Mouse (Mus musculus) neural tube, embryonic 10.5 days (tissue): Measurements from ENCODE around the gene Zmynd8.

ENCODE experiments used
- DNase-seq: peaks from one replicate; pipeline ENCODE4 v3.0.0-alpha.2; 2017; ENCODE audit warnings: low spot score; ENCODE audit errors: extremely low spot score

The Zmynd8 gene

DNA sequence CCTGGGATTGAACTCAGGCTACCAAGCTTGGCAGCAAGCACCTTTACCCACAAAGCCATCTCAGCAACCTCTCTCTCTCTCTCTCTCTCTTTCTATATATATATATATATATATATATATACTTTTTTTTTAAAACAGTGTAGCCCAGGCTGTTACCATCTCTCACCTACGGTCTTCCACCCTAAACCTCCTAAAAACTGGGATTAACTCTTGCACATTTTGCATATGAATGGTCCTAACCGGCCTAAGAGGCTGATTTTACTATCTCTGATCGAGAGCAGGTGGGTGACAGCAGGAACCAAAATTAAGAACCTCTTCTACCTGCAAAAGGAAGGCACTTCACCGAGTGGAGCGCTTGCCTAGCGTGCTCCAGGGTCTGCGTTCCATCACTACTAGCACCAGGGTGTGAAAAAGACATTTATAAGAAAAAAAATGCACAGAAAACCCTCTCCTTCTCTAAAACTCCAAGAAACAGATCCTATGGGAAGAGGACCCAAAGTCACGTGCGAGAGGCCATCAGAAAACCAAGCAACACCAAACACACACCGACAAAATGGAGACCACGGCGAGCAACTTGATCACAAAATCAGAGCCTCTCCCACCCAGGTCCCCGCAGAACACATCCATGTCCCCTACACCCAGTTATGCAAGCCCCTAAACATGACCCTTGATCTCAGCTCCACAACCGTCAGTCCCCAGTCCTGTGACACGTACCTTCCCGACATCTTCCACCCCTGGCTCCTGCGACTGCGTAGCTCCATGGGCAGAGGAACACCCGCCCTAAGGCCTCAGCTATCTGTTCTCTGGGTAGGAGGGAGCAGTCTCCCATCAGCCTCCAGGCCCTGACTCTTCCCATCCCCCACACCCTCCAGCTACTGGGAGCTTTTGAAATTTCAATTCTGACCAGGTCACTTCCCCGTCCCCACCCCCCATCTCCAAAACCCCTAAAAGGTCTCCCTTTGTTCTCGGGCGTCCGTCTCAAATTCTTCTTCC is at the start of gene Zmynd8:
Gene Zmynd8, minus strand, starts transcription at position 815 of the 993 bp plus-strand sequence.
- peak; percentile 69 for DNase-seq

DNA sequence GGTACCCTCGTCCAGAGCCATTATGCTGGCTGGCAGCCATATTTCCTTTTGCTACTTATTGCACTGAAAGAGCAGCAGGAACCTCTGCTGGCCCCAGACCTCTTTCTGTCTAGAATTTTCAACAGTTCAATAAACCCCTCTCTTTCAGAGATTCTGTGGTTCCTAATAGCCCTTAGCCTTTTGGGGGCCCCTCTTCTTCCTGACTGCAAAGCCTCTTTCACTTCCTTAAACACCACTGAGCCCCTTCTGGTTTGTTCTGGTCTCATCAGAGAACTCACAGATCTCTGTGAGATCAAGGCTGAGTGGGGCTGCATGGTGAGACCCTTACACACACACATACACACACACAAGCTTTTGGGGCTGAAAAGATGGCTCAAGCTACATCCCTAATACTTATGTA is 49.2 kb upstream of the Zmynd8 start:
- DNase-seq, result no peak

DNA sequence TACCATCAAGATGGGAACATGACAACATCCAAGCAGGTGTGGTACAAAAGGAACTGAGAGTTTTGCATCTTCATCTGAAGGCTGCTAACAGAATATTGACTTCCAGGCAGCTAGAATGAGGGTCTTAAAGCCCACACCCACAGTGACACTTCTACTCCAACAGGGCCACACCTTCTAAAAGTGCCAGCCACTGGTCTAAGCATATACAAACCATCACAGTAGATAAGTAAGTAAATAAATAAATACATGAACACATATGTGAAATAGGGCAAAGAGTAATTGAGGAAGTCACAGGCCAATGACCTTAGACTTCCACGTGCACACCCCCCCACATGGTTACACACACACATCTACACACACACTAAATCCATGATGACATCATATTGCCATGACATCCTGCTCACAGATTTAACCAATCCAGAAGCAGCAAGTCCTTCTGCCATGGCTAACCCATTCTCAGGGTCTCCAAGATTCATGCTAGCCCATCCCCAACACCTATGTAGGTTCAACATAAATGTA is 47.3 kb upstream of the Zmynd8 start:
- no peak for DNase-seq

DNA sequence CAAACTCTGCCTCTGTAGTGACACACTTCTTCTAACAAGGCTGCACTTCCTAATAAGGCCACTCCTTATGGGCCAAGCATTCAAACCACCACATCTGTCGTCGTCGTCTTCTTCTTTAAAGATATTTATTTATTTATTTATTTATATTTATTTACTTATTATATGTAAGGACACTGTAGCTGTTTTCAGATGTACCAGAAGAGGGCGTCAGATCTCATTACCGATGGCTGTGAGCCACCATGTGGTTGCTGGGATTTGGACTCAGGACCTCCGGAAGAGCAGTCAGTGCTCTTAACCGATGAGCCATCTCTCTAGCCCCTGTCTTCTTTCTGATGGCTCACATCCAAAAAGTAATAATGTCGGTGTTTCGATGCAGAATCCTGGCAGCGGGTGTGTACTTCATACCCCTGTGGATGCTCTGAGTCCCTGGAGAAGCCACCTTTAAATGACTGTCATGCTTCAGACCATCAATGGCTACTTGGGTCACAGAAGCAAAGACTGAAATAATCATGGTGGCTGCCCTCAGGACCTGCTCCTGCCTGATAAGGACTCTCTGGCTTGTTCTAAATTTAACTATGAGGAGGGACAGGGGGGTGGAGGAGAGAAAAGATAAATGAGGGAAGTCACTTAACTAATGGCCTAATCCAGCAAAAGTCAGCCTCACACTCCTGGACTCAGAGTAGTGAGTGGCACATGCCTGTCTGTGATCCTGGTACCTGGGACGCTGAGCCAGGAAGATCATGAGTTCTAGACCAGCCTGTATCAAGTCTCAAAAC is 45.9 kb upstream of the Zmynd8 start:
- DNase-seq, result no peak

DNA sequence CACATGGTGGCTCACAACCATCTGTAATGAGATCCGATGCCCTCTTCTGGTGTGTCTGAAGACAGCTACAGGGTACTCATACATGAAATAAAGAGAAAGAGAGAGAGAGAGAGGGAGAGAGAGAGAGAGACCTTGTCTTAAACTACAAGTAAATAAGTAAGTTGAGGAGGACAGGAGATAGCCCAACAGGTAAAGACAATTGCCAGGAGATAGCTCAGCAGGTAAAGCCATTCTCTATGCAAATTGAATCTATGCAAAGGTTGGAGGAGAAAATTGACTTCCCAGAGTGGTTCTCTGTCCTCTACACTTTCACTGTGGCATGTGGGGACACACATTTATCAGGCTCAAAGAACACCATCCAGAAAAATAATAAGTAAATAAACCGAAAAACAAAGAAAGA is 44.3 kb upstream of the Zmynd8 start:
- DNase-seq, result no peak

DNA sequence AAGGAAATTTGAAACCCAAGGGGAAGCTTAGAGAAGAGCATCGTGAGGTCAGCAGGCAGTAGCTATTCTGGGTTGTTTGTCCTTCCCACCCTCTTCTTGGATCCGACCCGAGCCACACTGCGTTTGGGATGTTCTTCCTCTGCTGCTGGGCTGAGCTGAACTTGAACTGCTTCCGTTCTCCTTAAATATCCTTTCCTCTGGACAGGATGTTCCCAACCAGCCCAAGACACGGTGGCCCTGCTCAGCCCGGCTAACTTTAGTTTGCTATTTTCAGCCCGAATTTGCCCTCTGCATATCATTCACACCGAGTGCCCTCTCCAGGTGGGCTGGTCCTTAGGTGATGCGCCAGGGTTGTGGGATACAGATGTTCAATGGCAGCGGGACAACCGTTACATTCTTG is 37.3 kb upstream of the Zmynd8 start:
- DNase-seq, result no peak

DNA sequence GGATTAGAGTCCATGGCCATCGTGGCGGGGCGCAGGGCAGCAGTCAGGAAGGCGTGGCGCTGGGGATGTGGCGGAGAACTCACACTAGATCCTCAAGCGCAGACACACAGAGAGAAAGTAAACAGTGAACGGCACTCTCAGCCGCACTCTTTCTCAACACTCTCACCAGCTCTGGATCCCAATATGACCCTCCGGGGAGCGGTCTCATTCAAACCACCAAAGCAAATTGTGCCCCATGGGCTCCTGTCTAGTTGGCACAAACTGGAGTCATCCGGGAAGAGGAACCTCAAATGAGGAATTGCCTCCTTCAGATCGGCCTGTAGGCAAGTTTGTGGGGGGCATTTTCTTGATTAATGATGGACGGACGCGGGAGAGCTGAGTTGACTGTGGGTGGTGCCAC is 28.9 kb upstream of the Zmynd8 start:
- no peak for DNase-seq

DNA sequence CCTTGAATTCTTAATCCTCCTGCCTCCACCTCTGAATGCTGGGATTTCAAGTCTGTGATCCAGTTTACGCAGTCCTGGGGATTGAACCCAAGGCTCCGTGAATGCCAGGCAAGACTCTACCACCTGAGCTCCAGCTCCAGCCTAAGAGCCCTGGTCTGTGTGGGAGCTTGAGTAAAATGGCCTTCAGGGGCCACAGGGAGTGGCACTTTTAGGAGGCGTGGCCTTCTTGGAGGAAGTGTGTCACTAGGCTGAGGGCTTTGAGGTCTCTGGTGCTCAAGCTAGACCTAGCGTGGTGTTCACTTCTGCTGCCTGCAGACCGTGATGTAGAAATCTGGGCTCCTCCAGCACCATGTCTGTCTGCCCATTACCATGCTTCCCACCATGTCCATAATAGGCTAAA is 27.4 kb upstream of the Zmynd8 start:
- no peak for DNase-seq

DNA sequence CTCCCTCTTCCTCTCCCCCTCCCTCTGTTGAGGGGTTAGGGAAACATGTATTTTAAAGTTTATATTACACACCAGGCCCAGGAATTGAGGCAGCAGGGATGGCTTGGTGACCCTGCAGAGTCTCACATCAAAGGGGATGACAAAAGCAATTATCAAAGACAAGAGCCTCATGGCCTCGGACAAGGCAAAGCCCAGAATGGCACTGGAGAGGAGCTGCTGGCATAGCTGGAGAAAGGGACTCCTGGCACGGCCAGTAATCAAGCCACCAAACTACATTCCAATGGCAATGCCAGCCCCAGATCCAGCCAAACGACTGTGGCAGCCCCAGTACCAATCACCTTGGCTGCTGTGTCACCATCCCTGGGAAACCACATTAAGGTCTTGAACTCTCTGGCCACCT is 26.3 kb upstream of the Zmynd8 start:
- no peak for DNase-seq

DNA sequence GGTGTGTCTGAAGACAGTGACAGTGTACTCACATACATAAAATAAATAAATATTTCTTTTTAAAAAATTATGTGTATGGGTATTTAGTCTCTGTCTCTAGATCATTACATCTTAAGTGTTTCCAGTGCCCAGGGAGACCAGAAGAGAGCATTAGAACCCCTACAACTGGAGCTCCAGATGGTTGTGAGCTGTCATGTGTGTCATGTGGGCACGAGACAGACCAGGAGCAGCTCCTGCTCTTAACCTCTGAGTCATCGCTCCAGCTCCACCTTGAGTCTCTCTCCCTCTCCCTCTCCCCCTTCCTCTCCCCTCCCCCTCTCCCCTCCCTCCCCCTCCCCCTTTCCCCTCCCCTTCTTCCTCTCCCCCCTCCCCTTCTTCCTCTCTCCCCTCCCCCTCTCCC is 25.9 kb upstream of the Zmynd8 start:
- no peak for DNase-seq

DNA sequence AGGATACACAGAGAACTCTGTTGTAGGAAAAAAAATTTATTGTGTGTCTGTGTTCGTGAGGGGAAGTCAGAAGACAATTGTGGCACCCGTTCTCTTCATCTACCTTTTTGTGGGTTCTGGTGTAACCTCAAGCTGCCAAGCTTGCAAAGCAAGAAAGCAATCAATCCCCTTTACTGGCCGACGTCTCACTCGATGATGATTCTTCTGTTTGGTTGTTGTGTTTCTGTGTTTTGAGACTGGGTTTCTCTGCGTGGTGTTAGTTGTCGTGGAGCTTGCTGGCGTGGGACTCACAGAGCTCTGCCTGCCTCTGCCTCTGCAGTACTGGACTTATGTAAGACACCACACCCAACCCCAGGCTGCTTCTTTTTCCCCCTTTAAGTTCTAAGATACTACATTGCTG is 24.9 kb upstream of the Zmynd8 start:
- DNase-seq, result no peak

DNA sequence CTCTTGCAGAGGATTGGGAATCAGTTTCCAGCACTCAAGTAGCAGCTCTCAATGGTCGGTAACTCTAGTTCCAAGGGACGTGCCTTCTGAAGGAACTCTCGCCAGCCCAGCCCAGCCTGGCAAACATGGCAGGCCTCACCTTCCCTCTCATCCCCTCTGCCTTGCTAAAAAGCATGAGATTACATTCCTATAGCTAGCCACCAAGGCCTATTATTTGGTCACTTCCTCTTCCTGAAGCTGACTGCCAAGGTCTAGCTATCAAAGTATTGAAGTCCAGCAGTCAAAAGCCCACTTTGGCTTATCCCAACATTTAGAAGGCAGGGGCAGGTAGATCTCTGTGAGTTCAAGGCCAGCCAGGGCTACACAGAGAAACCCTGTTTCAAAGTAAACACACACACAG is 24.2 kb upstream of the Zmynd8 start:
- no peak for DNase-seq

DNA sequence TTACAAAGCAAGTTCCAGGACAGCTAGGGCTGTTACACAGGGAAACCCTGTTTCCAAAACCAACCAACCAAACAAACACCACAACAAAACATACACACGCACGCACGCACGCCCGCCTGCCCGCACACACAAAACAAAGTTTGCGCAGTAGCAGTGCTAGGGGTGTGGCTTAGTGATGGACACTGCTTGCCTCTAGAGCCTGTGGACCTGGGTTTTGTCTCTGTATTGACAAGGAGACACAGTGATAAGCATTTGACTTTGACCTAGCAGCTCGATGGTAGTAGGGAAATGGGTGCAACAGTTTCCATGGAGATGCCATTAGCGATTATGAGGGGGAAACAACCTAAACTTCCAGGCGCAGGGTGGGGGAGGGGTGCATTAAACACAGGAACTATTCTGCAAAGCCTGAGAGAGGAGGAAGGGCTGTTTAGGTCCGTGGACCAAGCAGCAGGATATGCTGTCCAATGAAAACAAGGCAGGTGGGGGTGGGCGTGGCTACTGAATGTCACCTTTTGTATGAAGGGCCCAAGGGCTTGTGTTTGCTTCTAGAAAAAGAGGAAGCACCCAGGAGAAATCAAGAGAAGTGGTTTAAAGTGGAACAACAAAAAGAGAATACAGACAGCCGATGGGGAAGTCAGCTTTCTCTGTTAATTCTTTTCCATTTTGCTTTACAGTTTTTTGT is 23.4 kb upstream of the Zmynd8 start:
- no peak for DNase-seq

DNA sequence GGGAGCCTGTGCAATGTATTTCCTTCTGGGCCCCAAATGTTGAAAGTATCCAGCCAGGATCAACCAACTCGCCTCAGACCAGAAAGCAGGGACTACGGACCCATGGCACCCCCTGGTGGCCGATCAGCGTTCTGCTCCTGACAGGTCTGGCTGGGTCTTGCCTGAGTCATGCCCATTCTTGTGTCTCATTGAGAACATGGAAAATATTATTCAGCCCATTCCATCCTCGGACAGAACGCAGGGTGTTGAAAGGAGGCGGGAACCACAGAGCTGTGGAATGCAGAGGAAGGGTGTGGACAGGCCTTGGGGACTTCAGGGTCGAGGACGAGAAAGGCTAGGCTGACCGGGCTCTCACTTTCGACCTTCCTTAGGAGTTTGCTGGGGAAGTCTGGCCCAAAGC is 15.5 kb upstream of the Zmynd8 start:
- DNase-seq, result peak; percentile 93

DNA sequence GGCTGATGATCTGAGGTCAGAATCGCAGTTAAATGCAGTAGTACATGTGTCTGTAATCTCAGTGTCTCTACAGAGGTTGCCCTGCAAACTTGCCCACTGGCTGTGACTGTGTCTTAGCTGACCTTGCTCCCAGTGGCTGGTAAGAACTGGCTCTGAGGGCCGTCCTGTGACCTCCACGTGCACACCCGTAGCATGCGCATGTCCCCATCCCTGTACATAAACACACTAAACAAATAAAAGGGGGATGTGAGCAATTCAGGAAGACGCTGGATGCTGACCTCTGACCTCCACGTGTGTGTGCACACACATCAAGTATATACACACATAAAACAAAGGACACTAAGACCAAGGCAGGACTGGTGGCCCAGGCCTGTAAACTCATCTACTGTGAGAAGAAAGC is 14.3 kb upstream of the Zmynd8 start:
- no peak for DNase-seq

DNA sequence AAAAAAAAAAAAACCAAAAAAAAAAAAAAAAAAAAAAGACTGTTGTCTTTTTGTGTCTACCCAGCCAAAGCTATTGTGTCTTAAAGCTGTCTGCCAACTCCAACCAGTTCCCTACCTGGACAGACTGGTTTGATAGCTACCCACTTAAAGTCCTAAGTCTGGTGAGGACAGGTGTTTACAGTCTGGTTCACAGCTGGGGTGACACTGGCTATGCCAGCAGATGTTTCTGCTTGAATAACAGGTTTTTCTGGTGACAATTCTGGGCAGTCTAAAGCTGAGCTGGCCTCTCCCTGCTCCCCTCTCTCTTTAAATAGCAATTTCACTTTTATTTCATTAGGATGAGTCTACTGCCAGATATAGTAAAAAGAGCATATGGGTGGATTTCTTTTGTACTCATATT is 10.9 kb upstream of the Zmynd8 start:
- no peak for DNase-seq

DNA sequence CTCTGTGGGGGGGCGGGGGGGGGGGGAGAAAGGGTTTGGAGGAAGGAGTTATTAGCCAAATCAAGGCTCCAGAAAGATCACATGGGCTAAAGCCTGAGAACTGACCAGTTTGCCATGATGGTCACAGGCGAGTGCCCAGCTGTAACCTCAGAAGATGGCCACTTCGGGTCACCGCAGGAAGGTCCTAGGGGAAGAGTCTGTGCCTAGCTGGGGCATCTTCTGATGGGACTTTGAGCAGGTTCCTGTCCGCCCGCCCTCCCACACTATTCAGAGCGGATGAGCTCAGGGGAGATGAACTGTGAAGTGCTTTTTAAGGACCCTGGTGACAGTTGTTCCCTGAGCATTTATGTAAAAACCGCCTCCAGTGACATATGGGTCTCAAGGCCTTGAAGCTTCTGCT is 8.4 kb upstream of the Zmynd8 start:
- no peak for DNase-seq

DNA sequence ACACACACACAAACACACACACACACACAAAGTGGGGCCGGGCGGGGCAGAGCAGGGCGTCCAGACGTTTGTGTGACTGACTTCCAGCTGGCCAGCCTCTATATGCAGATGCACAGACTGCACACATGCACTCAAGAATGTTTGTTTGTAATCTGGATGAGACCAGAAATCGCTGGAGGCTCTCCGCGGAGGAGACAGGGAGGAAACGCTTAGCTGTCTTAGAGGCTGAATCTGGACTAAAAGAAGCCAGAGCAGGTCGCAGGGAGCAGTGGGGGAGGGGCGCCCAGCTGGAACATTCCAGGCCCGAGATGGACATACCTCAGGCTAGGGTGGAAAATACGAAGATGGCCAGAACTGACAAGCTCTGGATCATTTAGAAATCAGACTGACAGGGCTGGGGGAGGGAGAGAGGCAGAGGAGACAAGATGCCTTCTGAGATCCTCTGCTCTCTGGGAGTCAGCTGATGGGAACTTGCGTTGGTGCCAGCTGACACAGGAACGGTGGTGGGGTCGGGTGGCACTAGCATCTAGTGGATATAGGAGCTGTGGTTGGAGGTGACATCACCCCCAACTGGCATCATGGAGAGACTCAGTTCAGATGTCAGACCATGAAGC is 7.6 kb upstream of the Zmynd8 start:
- DNase-seq, result no peak

DNA sequence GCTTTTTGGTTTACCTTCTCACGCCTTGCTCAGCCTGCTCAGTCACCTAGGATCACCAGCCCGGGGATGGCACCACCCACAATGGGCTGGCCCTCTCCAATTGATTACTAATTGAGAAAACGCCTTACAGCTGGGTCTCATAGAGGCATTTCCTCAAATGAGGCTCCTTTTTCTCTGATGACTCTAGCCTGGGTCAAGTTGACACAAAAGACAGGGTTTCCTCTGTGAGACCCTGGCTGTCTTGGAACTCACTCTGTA is 2.2 kb upstream of the Zmynd8 start:
- no peak for DNase-seq

DNA sequence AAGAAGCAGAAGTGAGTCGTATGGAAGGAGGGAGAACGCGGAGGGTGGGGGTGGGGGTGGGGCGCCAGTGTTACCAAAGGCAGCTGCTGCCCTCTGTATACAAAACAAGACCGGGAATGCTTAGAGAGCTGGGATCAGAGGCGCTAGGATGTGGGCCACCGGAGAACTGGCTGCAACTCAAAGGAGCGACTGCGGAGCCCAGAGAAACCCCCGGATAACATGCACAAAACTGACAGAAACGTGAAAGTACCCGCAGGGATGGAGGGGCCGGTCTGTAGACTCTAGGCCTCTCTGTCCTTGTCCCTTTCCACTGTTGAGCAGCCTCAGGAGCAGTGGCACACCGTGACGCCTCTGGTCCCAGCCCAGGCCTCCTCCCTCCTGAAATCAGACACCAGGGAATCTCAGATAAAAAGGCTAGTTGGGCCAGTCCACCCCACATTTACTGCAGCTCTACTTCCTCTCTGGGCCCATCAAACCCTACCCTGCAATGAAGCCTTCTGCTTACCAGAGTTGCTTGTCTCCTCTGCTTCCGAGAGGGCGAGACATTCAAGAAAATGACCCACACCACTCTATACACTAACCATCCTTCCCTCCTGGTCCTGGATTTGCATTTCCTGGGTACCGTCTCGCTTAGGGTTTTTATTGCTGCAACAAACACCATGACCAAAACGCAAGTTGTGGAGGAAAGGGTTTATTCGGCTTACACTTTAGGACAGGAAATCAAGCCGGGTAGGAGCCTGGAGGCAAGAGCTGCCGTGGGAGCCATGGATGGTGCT is 1.7 kb upstream of the Zmynd8 start:
- peak; percentile 64 for DNase-seq

DNA sequence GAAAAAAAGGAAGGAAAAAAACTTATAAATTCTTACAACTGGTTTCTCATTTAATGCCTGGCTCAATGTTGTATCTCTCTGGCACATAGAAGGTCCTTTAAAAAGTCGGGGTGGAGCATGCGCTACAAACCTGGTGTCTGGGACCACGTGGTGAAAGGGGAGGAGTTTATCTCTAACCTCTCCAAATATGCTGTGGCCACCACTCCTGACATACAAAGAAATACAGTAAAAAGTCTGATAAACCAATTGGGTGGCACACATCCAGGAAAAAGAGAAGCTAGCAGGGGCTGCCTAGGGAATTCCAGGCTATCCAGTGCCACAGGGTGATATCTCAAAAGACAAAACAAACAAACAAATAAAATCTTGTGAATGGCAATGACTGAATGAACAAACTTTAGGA is 1.1 kb upstream of the Zmynd8 start:
- DNase-seq, result no peak
